Mouse (Mus musculus) granulocyte monocyte progenitor cell, adult 5-6 weeks (primary cell): ENCODE data around the gene Gm35315. TPM values are rescaled to one million over a fixed set of nuclear protein-coding genes. Genes with fewer than 3 reads are reported as not detected.
A peak's percentile ranks its signal among the peaks of the same experiment; 100 is the strongest.
"Not testable (repeated sequence)": the region's sequence is repeated elsewhere in the genome, so short reads cannot be mapped to it uniquely, and the experiment has no call there.

ENCODE experiments used
- ATAC-seq: replicated peaks from 2 replicates; pipeline ENCODE4 v1.8.0; 2016; ENCODE audit warnings: mild to moderate bottlenecking, moderate TSS enrichment, inconsistent platforms; ENCODE audit not compliant: poor library complexity, severe bottlenecking
- total RNA-seq, 2 experiments: library from RNA; stranded (forward) in 1 of 2; stranded (reverse) in 1 of 2; fragments of 200-712, 200-1000 nt in 1 of 2; fragments of >200 nt in 1 of 2; fragmentation: Nextera tagmentation in 1 of 2; gene quantifications; 2 replicates each; pipeline ENCODE4 v1.2.3; 2014 to 2017

Gene Gm35315
- total RNA-seq (2014; fragmentation: Nextera tagmentation) (0.73 and 1.7 TPM in 2 replicates), total RNA-seq (2017) (0.72 and 1.6 TPM in 2 replicates)

- peak; percentile 98 for ATAC-seq
These were observed at the start of gene Gm35315 for GRCm38 (mm10) chr5:110094030-110094846. Gene Gm35315 (minus strand): TSS chr5:110094420.

- ATAC-seq, result peak; percentile 73
These were observed 48.8 kb upstream of the Gm35315 start for GRCm38 (mm10) chr5:110143007-110143406.

- no peak for ATAC-seq
These were observed 48.1 kb upstream of the Gm35315 start for GRCm38 (mm10) chr5:110142309-110142708.

- no peak for ATAC-seq
These were observed 46.2 kb upstream of the Gm35315 start for GRCm38 (mm10) chr5:110140424-110140823.

GRCm38 (mm10) chr5:110139325-110139724 is 45.1 kb upstream of the Gm35315 start:
- no peak for ATAC-seq

GRCm38 (mm10) chr5:110137816-110138215 is 43.6 kb upstream of the Gm35315 start:
- no peak; the same call in 1 of the 2 replicates for ATAC-seq

- ATAC-seq, result no peak; the same call in 1 of the 2 replicates
These were observed 41.9 kb upstream of the Gm35315 start for GRCm38 (mm10) chr5:110136087-110136464.

- ATAC-seq, result peak; percentile 97
These were observed 41.3 kb upstream of the Gm35315 start, which contains the start of gene Chfr for GRCm38 (mm10) chr5:110135293-110136086. Gene Chfr (plus strand): TSS chr5:110135842.

- not testable (repeated sequence) for ATAC-seq
These were observed 28.2 kb upstream of the Gm35315 start for GRCm38 (mm10) chr5:110122380-110122779.

- peak; percentile 52 for ATAC-seq
These were observed 15.8 kb upstream of the Gm35315 start, which contains the start of gene Zfp605 for GRCm38 (mm10) chr5:110109991-110110441. Gene Zfp605 (plus strand): TSS chr5:110110092.

GRCm38 (mm10) chr5:110108305-110108628 is 14.0 kb upstream of the Gm35315 start:
- ATAC-seq, result no peak

- ATAC-seq, result peak; percentile 63
These were observed 13.5 kb upstream of the Gm35315 start, which contains the start of gene Gtpbp6 for GRCm38 (mm10) chr5:110107581-110108304. Gene Gtpbp6 (minus strand): TSS chr5:110108197.

- no peak for ATAC-seq
These were observed 12.8 kb upstream of the Gm35315 start for GRCm38 (mm10) chr5:110106901-110107564.

GRCm38 (mm10) chr5:110106140-110106871 is 12.1 kb upstream of the Gm35315 start:
- ATAC-seq, result no peak

- no peak for ATAC-seq
These were observed 10.6 kb upstream of the Gm35315 start for GRCm38 (mm10) chr5:110104616-110105380.

GRCm38 (mm10) chr5:110103901-110104615 is 9.8 kb upstream of the Gm35315 start:
- no peak for ATAC-seq

GRCm38 (mm10) chr5:110102853-110103625 is 8.8 kb upstream of the Gm35315 start:
- ATAC-seq, result no peak
